Mouse (Mus musculus): Measurements from ENCODE around the gene Drg1. TPM values are rescaled to one million over a fixed set of nuclear protein-coding genes. Genes with fewer than 3 reads are reported as not detected.

The Drg1 gene
- 10 to 100 TPM; 90.8 to 93.6 TPM for total RNA-seq (2021)
- long read RNA-seq, experiment 1, transcript Drg1-201 (9 exons, 1,546 nt): major isoform, 96 of 135 reads
- long read RNA-seq, experiment 1, partial matches to known transcripts: 8 of 135 reads
- long read RNA-seq, experiment 1, other reads (novel, unspliced or antisense): 30 of 135 reads
- long read RNA-seq, experiment 2, transcript Drg1-201 (9 exons, 1,546 nt): major isoform, 87 of 105 reads
- long read RNA-seq, experiment 2, partial matches to known transcripts: 3 of 105 reads
- long read RNA-seq, experiment 2, other reads (novel, unspliced or antisense): 15 of 105 reads

DNA sequence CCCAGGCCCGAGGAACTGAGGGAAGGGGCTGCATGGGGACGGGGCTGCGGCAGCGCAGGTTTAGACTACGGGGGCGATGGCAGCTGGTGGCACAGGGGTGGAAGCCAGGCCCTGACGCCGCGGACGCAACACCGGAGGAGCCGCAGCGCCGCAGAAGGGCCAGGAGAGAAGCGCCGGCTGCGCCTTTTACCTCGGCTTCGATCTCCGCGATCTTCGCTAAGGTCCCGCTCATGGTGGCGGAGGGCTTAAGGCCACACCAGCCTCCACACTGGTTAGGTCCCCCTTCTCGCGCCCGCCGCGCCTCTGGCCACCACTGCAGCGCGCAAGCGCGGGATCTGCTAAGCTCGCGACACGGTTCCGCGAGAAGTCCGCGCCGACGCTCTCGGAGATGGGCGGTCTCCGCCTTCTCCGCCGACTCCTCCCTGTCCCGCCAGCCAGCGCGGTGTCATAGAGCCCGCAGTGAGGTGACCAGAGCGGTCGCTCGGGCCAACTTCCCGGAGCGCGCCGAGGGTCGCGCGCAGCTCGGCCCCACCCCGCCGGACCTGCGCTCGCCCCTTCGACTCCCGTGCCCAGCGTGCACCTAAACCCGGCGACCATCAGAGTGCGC, at the start of gene Drg1:
TSS of gene Drg1 (minus strand) at position 337 of the 607 bp plus-strand sequence.
- peak; percentile 90 to 93 for DNase-seq (ENCODE audit: low spot score in 2 of 2)

GRCm38 (mm10) chr11:3314148-3314547, 47.9 kb upstream of the Drg1 start:
- peak; percentile 59 to 71 for DNase-seq (ENCODE audit: low spot score in 2 of 2)

GRCm38 (mm10) chr11:3313294-3313693, 47.1 kb upstream of the Drg1 start:
- DNase-seq (ENCODE audit: low spot score in 2 of 2): no peak

DNA sequence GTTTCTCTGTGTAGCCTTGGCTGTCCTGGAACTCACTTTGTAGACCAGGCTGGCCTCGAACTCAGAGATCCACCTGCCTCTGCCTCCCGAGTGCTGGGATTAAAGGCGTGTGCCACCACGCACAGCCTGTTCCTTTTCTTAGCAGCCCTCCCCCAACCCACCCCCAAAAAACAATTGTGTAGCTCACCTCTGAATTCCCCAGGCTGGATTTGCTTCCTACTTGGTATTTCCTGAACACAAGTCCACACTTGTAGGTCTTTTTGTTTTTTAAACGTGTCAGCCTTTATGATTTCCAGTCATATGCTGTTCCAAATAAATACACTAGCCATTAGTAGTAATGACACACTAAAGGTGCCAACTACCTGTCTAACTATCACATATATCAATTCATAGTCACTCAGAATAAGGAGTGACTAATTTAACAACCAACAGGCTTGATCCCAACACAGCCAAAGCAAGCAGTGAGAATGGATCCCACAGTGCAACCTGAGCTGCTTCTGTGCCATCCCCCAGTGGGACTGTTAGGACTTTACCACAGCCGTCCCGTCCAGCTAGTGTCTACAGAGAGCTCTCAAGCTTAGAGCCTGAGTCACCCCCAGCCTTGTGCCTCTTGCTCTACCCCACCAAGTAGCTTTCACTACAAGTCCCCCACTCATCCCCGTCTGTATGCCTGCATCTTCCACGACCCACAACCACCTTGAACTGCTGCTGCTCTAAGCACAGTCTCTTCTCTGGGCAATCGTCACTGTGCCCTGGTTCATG, 45.6 kb upstream of the Drg1 start:
- no peak for DNase-seq (ENCODE audit: low spot score in 2 of 2)

GRCm38 (mm10) chr11:3310789-3311585, 44.8 kb upstream of the Drg1 start:
- DNase-seq (ENCODE audit: low spot score in 2 of 2): no peak

GRCm38 (mm10) chr11:3309884-3310283, 43.7 kb upstream of the Drg1 start:
- no peak for DNase-seq (ENCODE audit: low spot score in 2 of 2)

GRCm38 (mm10) chr11:3307875-3308274, 41.7 kb upstream of the Drg1 start:
- no peak for DNase-seq (ENCODE audit: low spot score in 2 of 2)

- DNase-seq (ENCODE audit: low spot score in 2 of 2): no peak
Observed at GRCm38 (mm10) chr11:3305821-3306220, 39.6 kb upstream of the Drg1 start.

DNA sequence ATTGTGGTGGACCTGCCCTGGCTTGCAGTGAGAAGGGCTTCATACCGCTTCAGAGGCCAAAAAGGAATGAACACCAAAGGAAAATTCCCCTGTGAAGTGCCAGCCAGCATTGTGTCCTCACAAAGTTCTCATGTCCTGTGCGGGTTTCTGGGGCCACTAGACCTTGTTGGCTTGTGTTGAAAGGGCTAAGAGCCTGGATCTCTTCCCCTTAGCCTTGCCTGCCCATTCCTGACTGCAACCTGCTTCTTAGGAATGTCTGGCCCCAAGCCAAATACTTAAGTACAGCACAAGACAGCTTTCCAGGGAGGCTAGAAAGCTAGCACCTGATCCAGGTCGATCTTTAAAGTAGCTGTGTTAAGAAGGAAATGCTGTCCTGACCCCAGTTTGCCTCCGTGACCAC, 36.6 kb upstream of the Drg1 start:
- no peak for DNase-seq (ENCODE audit: low spot score in 2 of 2)

DNA sequence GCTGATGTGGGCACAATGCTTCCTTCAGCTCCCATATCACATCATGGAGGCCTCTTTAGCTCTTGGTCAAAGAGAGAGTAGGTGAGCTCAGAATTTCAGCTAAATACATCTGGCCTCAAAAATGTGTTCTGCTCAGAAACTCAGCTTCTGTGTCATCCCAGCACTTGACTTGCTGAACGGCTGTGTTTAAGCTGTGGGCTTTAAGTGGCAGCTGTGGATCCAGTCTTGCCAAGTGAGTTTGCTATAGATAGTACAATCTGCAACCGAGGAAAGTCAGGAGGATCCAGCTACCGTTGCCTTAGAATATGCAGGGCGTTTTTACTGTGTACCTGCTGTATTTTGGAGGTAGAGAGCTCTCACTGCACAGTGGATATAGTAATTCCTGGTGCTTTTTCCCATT, 36.2 kb upstream of the Drg1 start:
- DNase-seq (ENCODE audit: low spot score in 2 of 2): peak; percentile 34 to 53

GRCm38 (mm10) chr11:3301075-3301474, 34.9 kb upstream of the Drg1 start:
- DNase-seq (ENCODE audit: low spot score in 2 of 2): no peak

- DNase-seq (ENCODE audit: low spot score in 2 of 2): no peak
Observed at GRCm38 (mm10) chr11:3298813-3299185, 32.6 kb upstream of the Drg1 start.

DNA sequence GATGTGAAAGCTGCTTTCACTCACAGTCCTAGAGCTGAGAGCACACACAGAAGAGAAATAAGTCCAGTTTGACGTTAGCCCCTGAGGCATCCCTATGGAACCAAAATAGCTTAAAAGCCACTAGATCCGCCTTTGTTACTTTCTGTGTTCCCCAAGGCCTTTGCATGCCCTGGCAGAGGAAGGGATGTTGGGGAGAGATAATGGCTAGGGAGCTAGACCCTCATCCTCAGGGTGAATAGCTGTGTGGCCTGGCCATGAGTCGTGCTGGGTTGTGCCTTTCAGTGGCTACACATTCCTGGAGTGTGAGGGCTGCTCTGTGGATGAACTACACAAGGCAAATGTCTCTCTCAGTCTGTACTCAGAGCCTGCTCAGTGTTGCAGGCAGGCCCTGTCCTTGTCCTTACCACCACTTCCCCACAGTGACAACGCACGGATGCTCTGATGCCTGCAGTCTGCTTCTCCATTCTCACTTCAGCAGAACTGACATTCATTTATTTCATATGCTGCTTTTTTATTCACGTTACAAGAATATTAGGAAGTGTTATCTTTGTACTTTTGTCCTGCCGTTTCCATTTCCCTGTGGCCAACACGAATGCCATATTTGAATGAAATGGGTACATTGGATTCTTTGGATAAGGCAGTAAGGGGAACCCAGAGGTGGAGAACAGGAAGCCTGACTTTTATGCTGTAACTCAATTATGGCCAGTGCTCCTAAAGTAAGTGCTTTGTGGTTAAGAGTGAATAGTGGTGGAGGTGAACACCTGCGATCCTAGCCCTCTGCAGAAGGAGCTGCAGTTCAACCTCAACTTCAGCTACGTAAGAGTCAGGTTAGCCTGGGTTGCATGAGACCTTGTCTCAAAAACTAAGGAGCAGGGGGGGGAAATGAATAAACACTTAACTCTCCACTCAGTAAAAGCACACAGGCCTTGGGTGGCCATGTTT, 31.9 kb upstream of the Drg1 start:
- no peak for DNase-seq (ENCODE audit: low spot score in 2 of 2)

- DNase-seq (ENCODE audit: low spot score in 2 of 2): no peak
Observed at GRCm38 (mm10) chr11:3296056-3296455, 29.8 kb upstream of the Drg1 start.

GRCm38 (mm10) chr11:3294641-3295040, 28.4 kb upstream of the Drg1 start:
- DNase-seq (ENCODE audit: low spot score in 2 of 2): no peak

- DNase-seq (ENCODE audit: low spot score in 2 of 2): no peak
Observed at GRCm38 (mm10) chr11:3293361-3293760, 27.1 kb upstream of the Drg1 start.

- no peak for DNase-seq (ENCODE audit: low spot score in 2 of 2)
Observed at GRCm38 (mm10) chr11:3292711-3293249, 26.6 kb upstream of the Drg1 start.

- DNase-seq (ENCODE audit: low spot score in 2 of 2): peak in 1 of 2 experiments; percentile 23
Observed at GRCm38 (mm10) chr11:3292062-3292421, 25.8 kb upstream of the Drg1 start.

DNA sequence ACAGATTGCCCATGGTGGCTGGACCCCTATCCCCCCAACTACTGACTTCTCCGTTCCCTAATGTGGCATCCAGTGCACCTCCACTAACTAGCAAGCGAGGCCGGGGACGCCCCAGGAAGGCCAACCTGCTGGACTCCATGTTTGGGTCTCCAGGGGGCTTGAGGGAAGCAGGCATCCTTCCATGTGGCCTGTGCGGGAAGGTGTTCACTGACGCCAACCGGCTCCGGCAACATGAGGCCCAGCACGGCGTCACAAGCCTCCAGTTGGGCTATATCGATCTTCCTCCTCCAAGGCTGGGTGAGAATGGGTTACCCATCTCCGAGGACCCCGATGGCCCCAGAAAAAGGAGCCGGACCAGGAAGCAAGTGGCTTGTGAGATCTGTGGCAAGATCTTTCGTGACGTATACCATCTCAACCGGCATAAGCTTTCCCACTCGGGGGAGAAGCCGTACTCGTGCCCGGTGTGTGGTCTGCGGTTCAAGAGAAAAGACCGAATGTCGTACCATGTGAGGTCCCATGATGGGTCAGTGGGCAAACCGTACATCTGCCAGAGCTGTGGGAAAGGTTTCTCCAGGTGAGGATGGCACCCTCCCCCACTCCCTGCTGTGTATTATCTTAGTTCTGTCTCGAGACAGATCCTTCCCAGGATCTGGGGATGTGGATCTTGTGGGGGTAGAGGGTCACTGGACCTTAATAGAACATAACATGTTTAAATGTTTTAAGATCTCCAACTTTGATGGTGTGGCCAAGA, 25.3 kb upstream of the Drg1 start:
- no peak for DNase-seq (ENCODE audit: low spot score in 2 of 2)

Measured in left cerebral cortex, adult 18-20 months (tissue).